Mouse (Mus musculus) heart, embryonic 12.5 days (tissue): ENCODE results near the gene Gm19684. TPM values are rescaled to one million over a fixed set of nuclear protein-coding genes. Genes with fewer than 3 reads are reported as not detected.
"Not testable (repeated sequence)": the region's sequence is repeated elsewhere in the genome, so short reads cannot be mapped to it uniquely, and the experiment has no call there.

ENCODE experiments used
- ATAC-seq: fragments of 200-750 bp; cut with Nextera tagmentation; 2 replicates; pipeline ENCODE4 v1.8.0; 2017; ENCODE audit warnings: moderate TSS enrichment, moderate library complexity; ENCODE audit not compliant: insufficient number of reproducible peaks, low FRiP score
- H3K27ac ChIP-seq: fragments of 300-500 bp; sonication (generic); 2 replicates; pipeline ENCODE4 v1.5.1; 2016; ENCODE audit warnings: mild to moderate bottlenecking, moderate library complexity; ENCODE audit not compliant: poor library complexity, severe bottlenecking
- H3K27me3 ChIP-seq: fragments of 300-500 bp; sonication (generic); replicated peaks from 2 replicates; pipeline ENCODE4 v1.6.1; 2016; ENCODE audit warnings: mild to moderate bottlenecking, moderate library complexity
- H3K36me3 ChIP-seq: fragments of 300-500 bp; sonication (generic); 2 replicates; pipeline ENCODE4 v1.6.1; 2016; ENCODE audit warnings: mild to moderate bottlenecking, moderate library complexity
- H3K4me1 ChIP-seq: fragments of 300-500 bp; sonication (generic); replicated peaks from 2 replicates; pipeline ENCODE4 v1.6.1; 2016; ENCODE audit warnings: mild to moderate bottlenecking
- H3K4me2 ChIP-seq: fragments of 300-500 bp; sonication (generic); 2 replicates; pipeline ENCODE4 v1.6.1; 2016; ENCODE audit warnings: mild to moderate bottlenecking, moderate library complexity
- H3K4me3 ChIP-seq: fragments of 300-500 bp; sonication (generic); 2 replicates; pipeline ENCODE4 v1.5.1; 2016; ENCODE audit warnings: mild to moderate bottlenecking
- H3K9ac ChIP-seq: fragments of 300-500 bp; sonication (generic); 2 replicates; pipeline ENCODE4 v1.6.1; 2016; ENCODE audit warnings: mild to moderate bottlenecking, moderate library complexity
- H3K9me3 ChIP-seq: fragments of 300-500 bp; sonication (generic); replicated peaks from 2 replicates; pipeline ENCODE4 v1.6.1; 2016; ENCODE audit warnings: mild to moderate bottlenecking, moderate library complexity
- WGBS: fragments of 180-500 bp; shearing (Covaris S2); methylation state at CpG from one replicate; pipeline ENCODE4 v1.1.7; 2016; 5-methylcytosine and 5-hydroxymethylcytosine counted together
- polyA plus RNA-seq: library from polyadenylated mRNA; unstranded; fragments of >200 nt; fragmentation: Nextera tagmentation; extraction: Ambion mirVana; gene quantifications from 2 replicates; pipeline ENCODE4 v1.2.1, GENCODE M21; 2016

Gm19684 gene
- polyA plus RNA-seq, 1 experiment from 2014 or later: not detected

- ATAC-seq: not testable (repeated sequence)
Observed at GRCm38 (mm10) chr17:36135421-36136231, 14.1 kb downstream of the Gm19684 start.

DNA sequence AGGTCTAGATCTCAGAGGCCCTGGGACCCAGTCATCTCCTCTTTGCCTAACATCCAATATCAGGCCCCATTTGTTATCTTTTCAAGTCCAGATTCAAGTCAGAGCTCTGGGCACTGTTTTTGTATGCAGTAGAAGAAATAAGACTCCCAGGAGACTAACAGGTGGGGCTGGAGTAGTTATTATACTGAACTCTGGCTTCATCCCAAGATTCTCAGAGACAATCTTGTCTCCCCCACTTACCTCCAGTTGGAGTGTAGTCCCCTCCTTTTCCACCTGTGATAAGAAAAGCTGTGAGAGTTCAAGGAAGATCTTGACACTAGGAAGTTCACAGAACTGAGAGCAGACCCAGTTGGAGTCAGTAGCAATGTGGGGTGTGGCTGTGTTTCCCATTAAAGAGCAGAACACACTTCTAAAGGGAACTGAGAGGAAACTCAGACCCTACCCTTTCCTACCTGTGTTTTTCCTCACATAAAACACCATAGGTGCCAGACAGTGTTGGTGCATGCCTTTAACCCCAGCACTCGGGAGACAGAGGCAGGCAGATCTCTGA, 14.9 kb downstream of the Gm19684 start:
- H3K27me3 ChIP-seq: peaks cover 75% of the 10 kb centered on the region
- H3K4me2 ChIP-seq, H3K36me3 ChIP-seq, H3K27ac ChIP-seq, ATAC-seq, H3K9ac ChIP-seq, H3K9me3 ChIP-seq, H3K4me3 ChIP-seq, H3K4me1 ChIP-seq: not testable (repeated sequence)
- WGBS: 48% methylated on average over 1 of the region's 1 CpGs

More at GRCm38 (mm10) chr17:36135421-36136231, 14.1 kb downstream of the Gm19684 start:
- H3K27ac ChIP-seq, H3K4me3 ChIP-seq, H3K9me3 ChIP-seq, H3K4me1 ChIP-seq, H3K9ac ChIP-seq, H3K4me2 ChIP-seq, H3K36me3 ChIP-seq: not testable (repeated sequence)
- H3K27me3 ChIP-seq: peaks cover 76% of the 10 kb centered on the region

- ATAC-seq: 0 out of 2 replicates have a peak, but pooled peaks have one; percentile 6
- H3K4me3 ChIP-seq: peak overlapping the region; percentile 49
- peak overlapping the region; percentile 56; the same call in 1 of the 2 replicates for H3K9ac ChIP-seq
- peaks cover 63% of the 10 kb centered on the region for H3K27me3 ChIP-seq
- no peak overlapping the region for H3K27ac ChIP-seq
- H3K9me3 ChIP-seq: no peaks in the 10 kb centered on the region
- 2% methylated on average over 78 of the region's 78 CpGs for WGBS
- peaks cover 5% of the 10 kb centered on the region for H3K4me1 ChIP-seq
- H3K4me2 ChIP-seq: peak overlapping the region; percentile 73
- no peaks in the 10 kb centered on the region for H3K36me3 ChIP-seq
Observed at GRCm38 (mm10) chr17:36145111-36145860, 23.8 kb downstream of the Gm19684 start.

GRCm38 (mm10) chr17:36145861-36146156, 24.3 kb downstream of the Gm19684 start:
- peaks cover 61% of the 10 kb centered on the region for H3K27me3 ChIP-seq
- not testable (repeated sequence) for H3K36me3 ChIP-seq, H3K27ac ChIP-seq, H3K4me1 ChIP-seq, ATAC-seq, H3K9me3 ChIP-seq
- peak overlapping the region; percentile 73 for H3K4me2 ChIP-seq
- peak overlapping the region; percentile 49 for H3K4me3 ChIP-seq
- peak overlapping the region; percentile 56; the same call in 1 of the 2 replicates for H3K9ac ChIP-seq
- under 1% methylated on average over 13 of the region's 13 CpGs for WGBS

GRCm38 (mm10) chr17:36146937-36147336, 25.5 kb downstream of the Gm19684 start:
- 66% methylated on average over 1 of the region's 1 CpGs for WGBS

DNA sequence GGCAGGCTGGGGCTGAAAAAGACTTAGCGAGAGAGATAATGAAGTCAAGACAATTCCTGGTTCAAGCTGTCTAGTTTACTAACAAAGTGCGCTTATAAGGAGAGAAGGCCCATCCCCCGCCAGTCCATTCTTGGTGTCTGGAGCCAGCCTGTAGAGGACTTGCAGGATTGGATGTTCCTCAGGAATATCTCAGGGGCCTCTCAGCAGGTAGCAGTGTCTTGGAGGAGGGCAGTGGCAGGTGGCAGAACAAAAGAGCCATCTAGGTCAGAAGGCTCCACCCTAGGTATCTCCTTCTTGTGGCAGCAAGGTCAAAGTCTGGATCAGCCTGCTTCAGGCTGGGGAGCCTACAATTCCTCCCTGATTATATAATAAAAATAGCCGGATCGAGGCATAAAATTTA, 27.0 kb downstream of the Gm19684 start:
- not testable (repeated sequence) for H3K4me1 ChIP-seq, H3K36me3 ChIP-seq, H3K4me3 ChIP-seq, ATAC-seq, H3K9me3 ChIP-seq, H3K4me2 ChIP-seq, H3K9ac ChIP-seq, H3K27ac ChIP-seq
- 71% methylated on average over 5 of the region's 5 CpGs for whole genome bisulfite sequencing
- peaks cover 56% of the 10 kb centered on the region for H3K27me3 ChIP-seq

More at GRCm38 (mm10) chr17:36146937-36147336, 25.5 kb downstream of the Gm19684 start:
- H3K27me3 ChIP-seq: peaks cover 56% of the 10 kb centered on the region
- not testable (repeated sequence) for H3K4me3 ChIP-seq, H3K4me2 ChIP-seq, H3K27ac ChIP-seq, H3K36me3 ChIP-seq, H3K9ac ChIP-seq, H3K4me1 ChIP-seq, ATAC-seq, H3K9me3 ChIP-seq

- not testable (repeated sequence) for H3K4me2 ChIP-seq, H3K9me3 ChIP-seq, H3K9ac ChIP-seq, H3K36me3 ChIP-seq, ATAC-seq, H3K4me3 ChIP-seq, H3K27ac ChIP-seq, H3K4me1 ChIP-seq
- H3K27me3 ChIP-seq: peaks cover 60% of the 10 kb centered on the region
- WGBS: 48% methylated on average over 4 of the region's 4 CpGs
Observed at GRCm38 (mm10) chr17:36151200-36151599, 29.7 kb downstream of the Gm19684 start.

DNA sequence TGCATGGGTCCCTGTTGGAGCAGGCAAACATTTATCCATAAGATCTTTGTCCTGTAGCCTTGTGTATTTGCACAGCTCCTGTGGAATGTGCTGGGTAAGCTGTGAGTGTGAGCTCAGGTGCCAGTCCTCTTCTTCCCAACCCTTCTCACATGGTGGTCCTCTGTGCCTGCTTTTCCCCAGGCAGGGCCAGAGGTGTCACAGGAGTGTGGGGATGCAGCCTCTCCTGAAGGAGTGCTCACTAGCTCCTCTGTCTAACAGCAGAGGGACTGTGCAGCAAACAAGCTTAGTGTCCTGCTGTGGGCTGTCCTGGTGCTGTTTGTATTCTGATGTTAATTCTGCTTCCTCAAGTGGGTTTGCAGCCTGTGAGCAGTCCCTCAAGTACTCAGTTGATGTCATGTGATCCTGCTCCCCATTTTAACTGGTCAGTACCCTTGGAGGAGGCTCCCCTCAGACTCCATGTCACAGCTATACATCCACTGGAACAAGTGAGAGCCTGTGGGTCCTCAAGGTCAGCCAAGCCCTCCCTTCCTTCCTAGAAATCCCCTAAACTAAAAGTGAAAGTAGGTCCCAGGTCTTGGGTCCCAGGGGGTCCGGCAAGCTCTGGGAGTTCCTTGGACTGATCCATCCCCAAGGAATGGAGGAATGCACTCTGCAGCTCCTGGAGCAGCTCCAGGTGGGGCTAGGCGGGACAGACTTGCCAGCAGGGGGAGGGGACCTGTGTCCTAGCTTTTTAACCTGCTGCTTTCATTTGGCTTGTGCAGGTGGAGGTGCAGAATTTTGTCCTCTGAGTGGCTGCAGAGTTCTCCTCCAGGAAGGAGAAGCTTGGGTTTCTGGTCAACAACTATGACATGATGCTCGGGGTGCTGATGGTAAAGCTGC, 33.0 kb downstream of the Gm19684 start:
- no peak overlapping the region for H3K4me3 ChIP-seq
- 26% methylated on average over 3 of the region's 3 CpGs for WGBS
- peaks cover 5% of the 10 kb centered on the region; the same call in 1 of the 2 replicates for H3K4me1 ChIP-seq
- no peak overlapping the region for H3K4me2 ChIP-seq
- H3K36me3 ChIP-seq: no peaks in the 10 kb centered on the region
- no peak for ATAC-seq
- H3K9ac ChIP-seq: no peak overlapping the region
- H3K9me3 ChIP-seq: no peaks in the 10 kb centered on the region
- no peak overlapping the region for H3K27ac ChIP-seq
- peaks cover 74% of the 10 kb centered on the region for H3K27me3 ChIP-seq

GRCm38 (mm10) chr17:36157782-36158181, 36.3 kb downstream of the Gm19684 start:
- peak overlapping the region; percentile 70 for H3K4me2 ChIP-seq
- H3K9me3 ChIP-seq, ATAC-seq, H3K36me3 ChIP-seq, H3K27ac ChIP-seq: not testable (repeated sequence)
- peaks cover 15% of the 10 kb centered on the region; the same call in 1 of the 2 replicates for H3K4me1 ChIP-seq
- H3K27me3 ChIP-seq: peaks cover 83% of the 10 kb centered on the region
- under 1% methylated on average over 36 of the region's 36 CpGs for WGBS
- peak overlapping the region; percentile 58; the same call in 1 of the 2 replicates for H3K9ac ChIP-seq
- peak overlapping the region; percentile 45 for H3K4me3 ChIP-seq

DNA sequence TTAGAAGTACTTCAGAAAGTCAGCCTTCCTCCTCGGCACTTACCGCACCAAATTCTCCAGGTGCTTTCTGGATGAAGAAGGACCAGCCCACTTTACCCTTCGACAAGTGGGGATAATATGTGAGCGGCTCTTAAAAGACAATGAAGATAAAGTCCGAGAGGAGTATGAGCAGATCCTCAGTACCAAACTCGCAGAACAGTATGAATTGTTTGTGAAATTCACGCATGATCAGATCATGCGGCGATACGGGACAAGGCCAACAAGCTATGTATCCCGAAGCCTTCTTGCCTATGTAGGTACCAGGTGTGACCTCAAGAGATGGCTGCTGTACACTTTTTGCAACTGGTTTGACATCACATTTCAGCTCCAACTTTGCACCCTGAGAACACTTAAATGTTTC, 36.8 kb downstream of the Gm19684 start:
- H3K4me3 ChIP-seq: peak overlapping the region; percentile 45
- peak overlapping the region; percentile 70 for H3K4me2 ChIP-seq
- ATAC-seq, H3K9ac ChIP-seq, H3K27ac ChIP-seq, H3K9me3 ChIP-seq, H3K36me3 ChIP-seq: not testable (repeated sequence)
- H3K4me1 ChIP-seq: peaks cover 15% of the 10 kb centered on the region; the same call in 1 of the 2 replicates
- WGBS: 15% methylated on average over 11 of the region's 11 CpGs
- H3K27me3 ChIP-seq: peaks cover 82% of the 10 kb centered on the region
